Mouse (Mus musculus) naive thymus-derived CD4-positive, alpha-beta T cell, adult 2 months (primary cell): ENCODE results near the gene Stk24.
A peak's percentile ranks its signal among the peaks of the same experiment; 100 is the strongest.

ENCODE experiments used
- DNase-seq: peaks from one replicate; pipeline ENCODE4 v3.0.0-alpha.2; 2011; ENCODE audit warnings: low read depth

Stk24 gene

GRCm38 (mm10) chr14:121262606-121263005 lies 117.2 kb downstream of the Stk24 start:
- DNase-seq, result no peak

GRCm38 (mm10) chr14:121261229-121261879 lies 118.5 kb downstream of the Stk24 start:
- DNase-seq, result peak; percentile 46

- peak; percentile 73 for DNase-seq
Observed at GRCm38 (mm10) chr14:121259789-121260188, 120.0 kb downstream of the Stk24 start.

- no peak for DNase-seq
Observed at GRCm38 (mm10) chr14:121259332-121259731, 120.5 kb downstream of the Stk24 start.

GRCm38 (mm10) chr14:121256896-121257295 lies 122.9 kb downstream of the Stk24 start:
- no peak for DNase-seq

GRCm38 (mm10) chr14:121255469-121255868 lies 124.3 kb downstream of the Stk24 start:
- DNase-seq, result no peak

GRCm38 (mm10) chr14:121254869-121255268 lies 124.9 kb downstream of the Stk24 start:
- DNase-seq, result no peak

- no peak for DNase-seq
Observed at GRCm38 (mm10) chr14:121252542-121252941, 127.3 kb downstream of the Stk24 start.

- no peak for DNase-seq
Observed at GRCm38 (mm10) chr14:121251708-121252107, 128.1 kb downstream of the Stk24 start.

- DNase-seq, result no peak
Observed at GRCm38 (mm10) chr14:121251099-121251498, 128.7 kb downstream of the Stk24 start.

GRCm38 (mm10) chr14:121248346-121248745 lies 131.5 kb downstream of the Stk24 start:
- DNase-seq, result no peak

GRCm38 (mm10) chr14:121247287-121247686 lies 132.5 kb downstream of the Stk24 start:
- no peak for DNase-seq

GRCm38 (mm10) chr14:121246048-121246731 lies 133.6 kb downstream of the Stk24 start:
- DNase-seq, result no peak

GRCm38 (mm10) chr14:121244104-121244503 lies 135.7 kb downstream of the Stk24 start:
- no peak for DNase-seq

- DNase-seq, result no peak
Observed at GRCm38 (mm10) chr14:121239386-121239785, 140.4 kb downstream of the Stk24 start.

- DNase-seq, result no peak
Observed at GRCm38 (mm10) chr14:121238727-121239126, 141.1 kb downstream of the Stk24 start.

- DNase-seq, result no peak
Observed at GRCm38 (mm10) chr14:121236736-121237135, 143.1 kb downstream of the Stk24 start.
